Mouse (Mus musculus) thymus, postnatal 0 days (tissue): ENCODE results near the gene Sult2a2. TPM values are rescaled to one million over a fixed set of nuclear protein-coding genes. Genes with fewer than 3 reads are reported as not detected.
"Not testable (repeated sequence)": the region's sequence is repeated elsewhere in the genome, so short reads cannot be mapped to it uniquely, and the experiment has no call there.

Experiments
- DNase-seq: peaks from one replicate; pipeline ENCODE4 v3.0.0-alpha.2; 2015; ENCODE audit warnings: low spot score
- polyA plus RNA-seq: library from polyadenylated mRNA; unstranded; fragments of >200 nt; fragmentation: Nextera tagmentation; extraction: Ambion mirVana; gene quantifications from 2 replicates; pipeline ENCODE4 v1.2.1, GENCODE M21; 2015

The Sult2a2 gene
- polyA plus RNA-seq = not detected in 2 replicates

DNA sequence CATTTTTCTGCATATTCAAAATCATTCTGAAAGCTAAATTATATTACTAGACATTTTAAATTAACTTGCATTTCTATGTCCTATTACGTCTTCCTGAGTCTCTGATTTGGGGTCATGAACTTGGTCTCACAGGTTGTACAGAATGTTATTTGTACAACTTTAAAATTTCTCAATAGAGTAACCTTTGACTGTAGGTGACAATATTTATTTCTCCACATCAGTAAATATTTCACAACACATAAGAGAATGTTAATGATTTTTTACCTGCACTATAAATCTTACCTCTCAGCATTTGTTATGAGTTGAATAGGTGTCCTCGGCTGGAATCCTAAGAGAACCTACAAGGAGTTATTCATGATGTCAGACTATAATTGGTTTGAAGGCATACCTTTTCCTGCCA lies at the start of gene Sult2a2:
Sult2a2 (plus strand) TSS at position 301 of the 400 bp plus-strand sequence.
- not testable (repeated sequence) for DNase-seq

DNA sequence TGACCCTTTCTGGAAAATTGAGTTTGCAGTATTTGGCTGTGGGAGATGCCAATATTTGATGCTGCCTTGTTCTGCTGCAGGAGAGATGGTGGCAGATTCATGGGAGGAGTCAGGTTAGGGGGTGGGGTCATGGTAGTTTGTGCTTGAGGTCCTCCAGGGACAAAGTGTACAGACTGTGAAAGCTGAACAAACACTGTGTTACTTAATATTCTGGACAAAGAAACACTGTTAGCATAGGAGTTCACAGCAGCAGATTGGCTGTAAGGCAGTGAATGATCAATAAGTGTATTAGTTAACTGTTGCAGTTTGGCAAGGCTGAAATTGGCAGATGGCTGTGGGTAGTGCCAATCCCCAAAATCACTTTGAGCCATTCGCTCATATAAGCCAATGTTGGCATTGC lies 80.6 kb downstream of the Sult2a2 start:
- no peak for DNase-seq

Other genes starting within 250 kb of the Sult2a2 start
- not detected in 2 replicates for gene Bsph2, start 162.4 kb upstream of the Sult2a2 start, polyA plus RNA-seq
- not detected in 2 replicates for gene Sult2a5, start 109.5 kb upstream of the Sult2a2 start, polyA plus RNA-seq
- gene Sult2a1, start 103.9 kb downstream of the Sult2a2 start, polyA plus RNA-seq = not detected in 2 replicates